Mouse (Mus musculus) myocyte (in vitro differentiated cells): Measurements from ENCODE around the gene Odf3l1.

Source experiments
- CEBPB ChIP-seq: IDR thresholded peaks from 2 replicates; pipeline ENCODE4 v1.6.1; 2011; ENCODE audit warnings: mild to moderate bottlenecking, moderate library complexity; ENCODE audit not compliant: poor library complexity, insufficient read depth, severe bottlenecking
- E2F4 ChIP-seq: IDR thresholded peaks from one replicate; pipeline ENCODE4 v1.6.1; 2011; ENCODE audit warnings: mild to moderate bottlenecking, control low read depth, moderate library complexity; ENCODE audit not compliant: insufficient read depth
- MYOG ChIP-seq, 3 experiments: IDR thresholded peaks; one replicate each; pipeline ENCODE4 v1.6.1; 2011; ENCODE audit warnings: control low read depth in 2 of 3, low read depth in 2 of 3, mild to moderate bottlenecking in 2 of 3; ENCODE audit not compliant: insufficient read length in 2 of 3, control insufficient read depth in 1 of 3, insufficient read depth in 1 of 3
- POLR2A ChIP-seq: IDR thresholded peaks from one replicate; pipeline ENCODE4 v1.6.1; 2011; ENCODE audit warnings: low read depth, mild to moderate bottlenecking, control low read depth, moderate library complexity; ENCODE audit not compliant: insufficient read length
- POLR2AphosphoS2 ChIP-seq: IDR thresholded peaks from one replicate; pipeline ENCODE4 v1.6.1; 2011; ENCODE audit warnings: low read depth, control low read depth; ENCODE audit not compliant: insufficient read length
- TCF12 ChIP-seq: IDR thresholded peaks from one replicate; pipeline ENCODE4 v1.6.1; 2011; ENCODE audit warnings: mild to moderate bottlenecking, control low read depth; ENCODE audit not compliant: poor library complexity, insufficient read depth, severe bottlenecking
- USF1 ChIP-seq: IDR thresholded peaks from one replicate; pipeline ENCODE4 v1.6.1; 2011; ENCODE audit warnings: low read depth, mild to moderate bottlenecking, control low read depth, moderate library complexity

- no peak for TF ChIP-seq TCF12
- no peak for TF ChIP-seq MYOG (IDR thresholded peaks at IDR 0.05; ENCODE audit: control insufficient read depth in 1 of 3, insufficient read depth in 1 of 3, insufficient read length in 2 of 3, low read depth in 2 of 3)
- no peak for TF ChIP-seq USF1
- no peak for TF ChIP-seq POLR2AphosphoS2
- TF ChIP-seq POLR2A = no peak
- no peak for TF ChIP-seq E2F4
- TF ChIP-seq CEBPB = no peak
Measured at GRCm38 (mm10) chr9:56844644-56845043, 19.8 kb downstream of the Odf3l1 start.
